Mouse (Mus musculus): ENCODE measurements around the gene Cyp3a16.

DNA sequence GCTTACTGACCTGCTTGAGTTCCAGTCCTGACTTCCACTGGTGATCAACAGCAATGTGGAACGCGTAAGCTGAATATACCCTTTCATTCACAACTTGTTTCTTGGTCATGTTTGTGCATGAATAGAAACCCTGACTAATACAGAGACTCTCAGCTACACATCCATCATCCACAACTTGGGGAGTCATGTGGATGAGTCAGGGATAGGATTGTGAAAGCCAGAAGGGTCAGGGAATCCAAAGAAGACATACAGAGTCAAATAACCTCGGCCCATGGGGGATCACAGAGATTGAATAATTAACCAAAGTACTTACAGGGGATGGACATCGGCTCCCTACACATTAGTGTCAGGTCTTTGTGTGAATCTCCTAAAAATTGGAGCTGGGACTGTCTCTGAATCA, 7.2 kb downstream of the Cyp3a16 start:
- TF ChIP-seq CTCF (IDR thresholded peaks at IDR 0.05; ENCODE audit: borderline replicate concordance, insufficient read depth, low read depth, low read length) (no peak), POLR2A (IDR thresholded peaks at IDR 0.05; ENCODE audit: borderline replicate concordance, insufficient read depth, low read length) (no peak)
